Mouse (Mus musculus) liver, embryonic 16.5 days (tissue): ENCODE data around the gene D3Ertd254e. TPM values are rescaled to one million over a fixed set of nuclear protein-coding genes. Genes with fewer than 3 reads are reported as not detected.

Experiments
- ATAC-seq: fragments of 200-750 bp; cut with Nextera tagmentation; 2 replicates; pipeline ENCODE4 v1.8.0; 2017; ENCODE audit warnings: low read depth, mild to moderate bottlenecking, moderate number of reproducible peaks, moderate library complexity
- H3K27ac ChIP-seq: fragments of 300-500 bp; sonication (generic); 2 replicates; pipeline ENCODE4 v1.5.1; 2014; ENCODE audit warnings: mild to moderate bottlenecking, low read length
- H3K27me3 ChIP-seq: fragments of 300-500 bp; sonication (generic); 2 replicates; pipeline ENCODE4 v1.6.1; 2014; ENCODE audit warnings: low read depth, low read length, mixed read lengths; ENCODE audit not compliant: control insufficient read depth, insufficient read depth
- H3K36me3 ChIP-seq: fragments of 300-500 bp; sonication (generic); 2 replicates; pipeline ENCODE4 v1.6.1; 2014; ENCODE audit warnings: mild to moderate bottlenecking; ENCODE audit not compliant: control insufficient read depth, insufficient read depth
- H3K4me1 ChIP-seq: fragments of 300-500 bp; sonication (generic); 2 replicates; pipeline ENCODE4 v1.6.1; 2014; ENCODE audit warnings: low read depth, low read length, mixed read lengths; ENCODE audit not compliant: control insufficient read depth
- H3K4me2 ChIP-seq: fragments of 300-500 bp; sonication (generic); 2 replicates; pipeline ENCODE4 v1.6.1; 2014; ENCODE audit warnings: low read depth, low read length, mixed read lengths
- H3K4me3 ChIP-seq: fragments of 300-500 bp; sonication (generic); 2 replicates; pipeline ENCODE4 v1.5.1; 2014; ENCODE audit warnings: low read depth, mild to moderate bottlenecking, low read length
- H3K9ac ChIP-seq: fragments of 300-500 bp; sonication (generic); 2 replicates; pipeline ENCODE4 v1.6.1; 2014; ENCODE audit warnings: low read depth, low read length
- H3K9me3 ChIP-seq: fragments of 300-500 bp; sonication (generic); replicated peaks from 2 replicates; pipeline ENCODE4 v1.6.1; 2016; ENCODE audit warnings: low read length; ENCODE audit not compliant: control insufficient read depth
- WGBS: fragments of 180-500 bp; shearing (Covaris S2); extraction: QIAGEN DNeasy Blood & Tissue Kit; methylation state at CpG from one replicate; pipeline ENCODE4 v1.1.7; 2014; ENCODE audit not compliant: insufficient replicate concordance; 5-methylcytosine and 5-hydroxymethylcytosine counted together
- polyA plus RNA-seq: library from polyadenylated mRNA; unstranded; fragments of >200 nt; fragmentation: Nextera tagmentation; extraction: Ambion mirVana; gene quantifications from 2 replicates; pipeline ENCODE4 v1.2.1, GENCODE M21; 2015

D3Ertd254e gene
- polyA plus RNA-seq, 1 experiment from 2014 or later, result 0.83 TPM

- Histone ChIP-seq H3K36me3 (peaks cover 3% of the 10 kb centered on the region), H3K4me1 (no peaks in the 10 kb centered on the region; the same call in 1 of the 2 replicates), H3K9ac (no peak overlapping the region), H3K4me2 (no peak overlapping the region), H3K9me3 (no peaks in the 10 kb centered on the region), H3K4me3 (no peak overlapping the region), H3K27me3 (no peaks in the 10 kb centered on the region), H3K27ac (no peak overlapping the region)
- ATAC-seq, result no peak
- 53% methylated on average over 5 of the region's 5 CpGs for WGBS
These were observed 4.5 kb downstream of the D3Ertd254e start for GRCm38 (mm10) chr3:36155268-36155667.

GRCm38 (mm10) chr3:36170670-36171210 lies 19.9 kb downstream of the D3Ertd254e start:
- no peak overlapping the region for H3K9ac ChIP-seq
- ATAC-seq, result no peak
- no peak overlapping the region for H3K27ac ChIP-seq
- H3K9me3 ChIP-seq, result no peaks in the 10 kb centered on the region
- H3K4me1 ChIP-seq, result no peaks in the 10 kb centered on the region
- H3K36me3 ChIP-seq, result peaks cover 3% of the 10 kb centered on the region
- H3K4me2 ChIP-seq, result no peak overlapping the region
- no peak overlapping the region for H3K4me3 ChIP-seq
- no peaks in the 10 kb centered on the region for H3K27me3 ChIP-seq
- WGBS, result 76% methylated on average over 1 of the region's 1 CpGs

- Histone ChIP-seq H3K27ac (no peak overlapping the region), H3K36me3 (no peaks in the 10 kb centered on the region), H3K4me1 (no peaks in the 10 kb centered on the region), H3K27me3 (no peaks in the 10 kb centered on the region), H3K4me2 (no peak overlapping the region), H3K4me3 (no peak overlapping the region), H3K9ac (no peak overlapping the region), H3K9me3 (no peaks in the 10 kb centered on the region)
- ATAC-seq, result no peak
- 69% methylated on average over 1 of the region's 1 CpGs for WGBS
These were observed 20.5 kb downstream of the D3Ertd254e start for GRCm38 (mm10) chr3:36171348-36171747.

- Histone ChIP-seq H3K9ac (no peak overlapping the region), H3K4me1 (no peaks in the 10 kb centered on the region), H3K4me2 (no peak overlapping the region), H3K27ac (no peak overlapping the region), H3K27me3 (no peaks in the 10 kb centered on the region), H3K9me3 (no peaks in the 10 kb centered on the region), H3K4me3 (no peak overlapping the region), H3K36me3 (no peaks in the 10 kb centered on the region)
- no peak for ATAC-seq
- 67% methylated on average over 2 of the region's 2 CpGs for WGBS
These were observed 22.9 kb downstream of the D3Ertd254e start for GRCm38 (mm10) chr3:36173761-36174160.

- H3K4me1 ChIP-seq, result no peaks in the 10 kb centered on the region
- no peaks in the 10 kb centered on the region for H3K27me3 ChIP-seq
- H3K36me3 ChIP-seq, result no peaks in the 10 kb centered on the region
- H3K4me2 ChIP-seq, result no peak overlapping the region
- no peak overlapping the region for H3K4me3 ChIP-seq
- 4% methylated on average over 4 of the region's 4 CpGs for WGBS
- no peak overlapping the region for H3K9ac ChIP-seq
- H3K27ac ChIP-seq, result no peak overlapping the region
- no peaks in the 10 kb centered on the region for H3K9me3 ChIP-seq
- ATAC-seq, result no peak
These were observed 30.7 kb downstream of the D3Ertd254e start for GRCm38 (mm10) chr3:36181519-36181918.

DNA sequence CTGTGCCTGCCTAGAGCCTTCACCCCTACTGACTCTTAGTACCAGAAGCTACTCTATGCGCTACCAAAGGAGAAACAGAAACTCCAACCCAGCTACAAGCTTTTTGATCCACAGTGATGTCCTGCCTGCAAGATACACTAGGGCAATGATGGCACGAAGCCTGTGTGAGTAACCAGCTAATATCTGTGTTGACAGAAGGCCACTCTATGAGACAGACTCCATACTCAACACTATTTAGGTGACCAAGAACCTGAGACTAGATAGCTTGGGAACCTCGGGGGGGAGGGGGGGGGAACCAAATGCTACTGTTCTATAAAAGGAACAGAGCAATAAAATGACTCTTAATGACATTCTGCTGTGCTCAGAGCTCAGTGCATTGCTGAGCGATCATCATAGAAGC lies 35.7 kb downstream of the D3Ertd254e start:
- no peaks in the 10 kb centered on the region for H3K36me3 ChIP-seq
- ATAC-seq, result no peak
- no peak overlapping the region for H3K4me2 ChIP-seq
- H3K9ac ChIP-seq, result no peak overlapping the region
- H3K27me3 ChIP-seq, result no peaks in the 10 kb centered on the region
- no peaks in the 10 kb centered on the region for H3K9me3 ChIP-seq
- 63% methylated on average over 4 of the region's 4 CpGs for WGBS
- no peak overlapping the region for H3K4me3 ChIP-seq
- no peaks in the 10 kb centered on the region for H3K4me1 ChIP-seq
- no peak overlapping the region for H3K27ac ChIP-seq

DNA sequence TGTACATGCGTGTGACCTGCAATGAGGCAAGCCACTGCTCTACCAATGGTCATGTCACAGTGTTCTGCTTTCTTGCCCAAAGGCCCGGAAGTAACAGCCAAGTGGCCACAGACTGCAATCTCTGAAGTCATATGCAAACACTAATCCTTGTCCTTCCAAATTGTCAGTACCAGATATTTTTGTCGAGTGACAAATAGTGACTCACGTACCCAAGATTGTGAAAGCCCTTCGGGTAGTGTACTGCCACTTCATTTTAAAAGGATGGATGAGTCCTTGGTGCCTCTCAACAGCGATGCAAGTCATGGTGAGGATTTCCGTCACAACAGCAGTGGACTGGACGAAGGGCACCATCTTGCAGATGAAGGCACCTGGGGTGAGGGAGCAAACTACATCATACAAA lies 38.4 kb downstream of the D3Ertd254e start:
- H3K4me1 ChIP-seq, result no peaks in the 10 kb centered on the region
- H3K27ac ChIP-seq, result no peak overlapping the region
- H3K4me2 ChIP-seq, result no peak overlapping the region
- H3K36me3 ChIP-seq, result no peaks in the 10 kb centered on the region
- H3K9ac ChIP-seq, result no peak overlapping the region
- 73% methylated on average over 8 of the region's 8 CpGs for WGBS
- H3K4me3 ChIP-seq, result no peak overlapping the region
- ATAC-seq, result no peak
- no peaks in the 10 kb centered on the region for H3K27me3 ChIP-seq
- H3K9me3 ChIP-seq, result no peaks in the 10 kb centered on the region

DNA sequence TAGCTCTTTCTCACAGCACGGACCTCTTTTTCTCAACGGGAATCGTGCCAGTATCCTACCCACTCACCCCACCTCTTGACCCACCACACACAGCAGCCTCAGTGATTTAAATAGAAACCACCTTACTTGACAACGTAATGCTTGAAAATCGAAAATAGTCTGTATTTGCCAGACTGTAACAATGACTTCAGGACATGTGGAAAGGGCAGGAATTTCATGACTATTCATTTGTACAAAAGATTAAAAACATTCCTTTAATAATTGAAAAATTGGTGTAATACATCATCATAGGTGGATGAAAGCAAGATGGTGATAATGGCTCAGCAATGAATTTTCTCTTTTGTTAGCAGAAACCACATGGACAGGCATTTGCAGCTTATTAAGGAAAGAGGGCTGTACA lies 50.3 kb downstream of the D3Ertd254e start:
- no peak for ATAC-seq
- Histone ChIP-seq H3K9ac (no peak overlapping the region), H3K4me1 (no peaks in the 10 kb centered on the region), H3K27me3 (no peaks in the 10 kb centered on the region), H3K4me3 (no peak overlapping the region), H3K27ac (no peak overlapping the region), H3K4me2 (no peak overlapping the region), H3K36me3 (no peaks in the 10 kb centered on the region), H3K9me3 (no peaks in the 10 kb centered on the region)
- 60% methylated on average over 5 of the region's 5 CpGs for WGBS

DNA sequence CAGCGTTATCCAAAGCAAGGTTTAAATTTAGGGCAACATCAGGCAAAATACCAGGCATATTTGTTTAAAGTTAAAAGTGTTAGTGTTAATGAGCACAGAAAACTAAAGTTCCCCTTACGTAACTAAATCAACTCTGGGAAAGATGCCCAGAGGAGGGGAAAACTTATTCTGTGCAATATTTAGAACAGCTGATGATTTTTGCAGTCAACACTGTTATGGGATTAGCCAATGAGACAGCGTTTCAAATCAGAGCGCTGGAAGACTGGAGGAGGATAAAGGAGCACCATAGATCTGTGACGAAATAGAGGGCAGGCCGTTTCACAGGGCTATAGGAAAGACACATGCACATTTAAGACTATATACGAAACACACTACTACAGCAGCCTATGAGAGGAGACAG lies 52.1 kb downstream of the D3Ertd254e start:
- Histone ChIP-seq H3K4me3 (no peak overlapping the region), H3K36me3 (no peaks in the 10 kb centered on the region), H3K4me2 (no peak overlapping the region), H3K27ac (no peak overlapping the region), H3K9me3 (no peaks in the 10 kb centered on the region), H3K4me1 (no peaks in the 10 kb centered on the region), H3K9ac (no peak overlapping the region), H3K27me3 (no peaks in the 10 kb centered on the region)
- ATAC-seq, result no peak
- WGBS, result 59% methylated on average over 7 of the region's 7 CpGs
